Mouse (Mus musculus): ENCODE measurements around the gene Zdhhc1.

The Zdhhc1 gene

GRCm38 (mm10) chr8:105518436-105519313 lies 22.0 kb upstream of the Zdhhc1 start, which contains the start of gene Hsd11b2:
TSS of gene Hsd11b2 (plus strand) at chr8:105518755.
- peak in 1 of 2 experiments; percentile 29 for DNase-seq (ENCODE audit: low spot score in 2 of 2)

GRCm38 (mm10) chr8:105517346-105517745 lies 20.6 kb upstream of the Zdhhc1 start:
- no peak for DNase-seq (ENCODE audit: low spot score in 2 of 2)

GRCm38 (mm10) chr8:105516018-105516645 lies 19.4 kb upstream of the Zdhhc1 start:
- peak; percentile 35 to 73 for DNase-seq (ENCODE audit: low spot score in 2 of 2)

GRCm38 (mm10) chr8:105514656-105515055 lies 18.0 kb upstream of the Zdhhc1 start:
- no peak for DNase-seq (ENCODE audit: low spot score in 2 of 2)

GRCm38 (mm10) chr8:105514194-105514593 lies 17.5 kb upstream of the Zdhhc1 start:
- no peak for DNase-seq (ENCODE audit: low spot score in 2 of 2)

- DNase-seq (ENCODE audit: low spot score in 2 of 2): no peak
Measured at GRCm38 (mm10) chr8:105509997-105510735, 13.5 kb upstream of the Zdhhc1 start.

- no peak for DNase-seq (ENCODE audit: low spot score in 2 of 2)
Measured at GRCm38 (mm10) chr8:105508758-105509157, 12.1 kb upstream of the Zdhhc1 start.

GRCm38 (mm10) chr8:105506977-105507376 lies 10.3 kb upstream of the Zdhhc1 start:
- no peak for DNase-seq (ENCODE audit: low spot score in 2 of 2)

GRCm38 (mm10) chr8:105504617-105505016 lies 7.9 kb upstream of the Zdhhc1 start:
- DNase-seq (ENCODE audit: low spot score in 2 of 2): no peak

- DNase-seq (ENCODE audit: low spot score in 2 of 2): no peak
Measured at GRCm38 (mm10) chr8:105499787-105500186, 3.1 kb upstream of the Zdhhc1 start.

- no peak for DNase-seq (ENCODE audit: low spot score in 2 of 2)
Measured at GRCm38 (mm10) chr8:105495350-105496302, 1.1 kb downstream of the Zdhhc1 start.

- DNase-seq (ENCODE audit: low spot score in 2 of 2): no peak
Measured at GRCm38 (mm10) chr8:105494566-105494965, 2.1 kb downstream of the Zdhhc1 start.

GRCm38 (mm10) chr8:105493495-105493894 lies 3.2 kb downstream of the Zdhhc1 start:
- no peak for DNase-seq (ENCODE audit: low spot score in 2 of 2)

- no peak for DNase-seq (ENCODE audit: low spot score in 2 of 2)
Measured at GRCm38 (mm10) chr8:105489281-105489680, 7.4 kb downstream of the Zdhhc1 start.

- no peak for DNase-seq (ENCODE audit: low spot score in 2 of 2)
Measured at GRCm38 (mm10) chr8:105488082-105488481, 8.6 kb downstream of the Zdhhc1 start.

- DNase-seq (ENCODE audit: low spot score in 2 of 2): no peak
Measured at GRCm38 (mm10) chr8:105484392-105484791, 12.3 kb downstream of the Zdhhc1 start.

GRCm38 (mm10) chr8:105484030-105484368 lies 12.7 kb downstream of the Zdhhc1 start:
- DNase-seq (ENCODE audit: low spot score in 2 of 2): no peak

- DNase-seq (ENCODE audit: low spot score in 2 of 2): no peak
Measured at GRCm38 (mm10) chr8:105483212-105484029, 13.3 kb downstream of the Zdhhc1 start.

- DNase-seq (ENCODE audit: low spot score in 2 of 2): no peak
Measured at GRCm38 (mm10) chr8:105482123-105482522, 14.6 kb downstream of the Zdhhc1 start.

GRCm38 (mm10) chr8:105481453-105481852 lies 15.2 kb downstream of the Zdhhc1 start:
- peak in 1 of 2 experiments; percentile 52 for DNase-seq (ENCODE audit: low spot score in 2 of 2)
